ENCODE assay signal across 8 mouse cellular contexts in genomic region chr5:35679256-35680155, GRCm38 (mm10). TPM values are rescaled to one million over a fixed set of nuclear protein-coding genes. Genes with fewer than 3 reads are reported as not detected.
DNase-seq lines count a peak whose midpoint lies in the region; ATAC-seq and TF ChIP-seq lines count a peak whose summit lies in the region.

Gene Htra3 (minus strand): TSS chr5:35679782.

- peak within 1 kb of the TSS; percentile 68 for H3K9ac ChIP-seq in heart, embryonic 15.5 days
- H3K9ac ChIP-seq in limb, embryonic 13.5 days, result peak within 1 kb of the TSS; percentile 74

- H3K4me3 ChIP-seq in embryonic fibroblast, embryonic 13.5 days (ENCODE audit: insufficient read depth, low read length), result 0 out of 2 replicates have a peak within 1 kb of the TSS, but pooled peaks have one; percentile 1
- peak within 1 kb of the TSS; percentile 53 for H3K4me3 ChIP-seq in heart, embryonic 15.5 days
- H3K4me3 ChIP-seq in limb, embryonic 13.5 days, result peak within 1 kb of the TSS; percentile 54

- H3K9me3 ChIP-seq in heart, embryonic 15.5 days (replicated peaks), result no peaks in the 10 kb centered on the region
- H3K9me3 ChIP-seq in limb, embryonic 13.5 days, result no peaks in the 10 kb centered on the region

- peaks cover 42% of the 10 kb centered on the region for H3K27me3 ChIP-seq in heart, embryonic 15.5 days
- peaks cover 49% of the 10 kb centered on the region for H3K27me3 ChIP-seq in limb, embryonic 13.5 days

- H3K4me2 ChIP-seq in heart, embryonic 15.5 days, result peak within 1 kb of the TSS; percentile 93
- H3K4me2 ChIP-seq in limb, embryonic 13.5 days (replicated peaks), result peak within 1 kb of the TSS; percentile 88

- no peak; the same call in 1 of the 2 replicates for TF ChIP-seq POLR2A in embryonic fibroblast, embryonic 13.5 days (IDR thresholded peaks at IDR 0.05; ENCODE audit: low read depth, low read length)

- no peak for TF ChIP-seq CTCF in embryonic fibroblast, embryonic 13.5 days (IDR thresholded peaks at IDR 0.05; ENCODE audit: borderline replicate concordance, insufficient read depth, low read length)

- ATAC-seq in heart, embryonic 15.5 days (replicated peaks; ENCODE audit: insufficient number of reproducible peaks, insufficient read depth, low FRiP score, low read depth), result peak; percentile 55
- peak; percentile 42; the same call in 1 of the 2 replicates for ATAC-seq in limb, embryonic 13.5 days (ENCODE audit: low FRiP score, low read depth)
- no peak for ATAC-seq in CD4-positive, CD25-positive, alpha-beta regulatory T cell, adult 4 months

- peaks cover under 1% of the 10 kb centered on the region; the same call in 1 of the 2 replicates for H3K4me1 ChIP-seq in embryonic fibroblast, embryonic 13.5 days (ENCODE audit: control insufficient read depth, insufficient read depth, low read length)
- H3K4me1 ChIP-seq in heart, embryonic 15.5 days (replicated peaks), result peaks cover 17% of the 10 kb centered on the region
- H3K4me1 ChIP-seq in limb, embryonic 13.5 days, result peaks cover 33% of the 10 kb centered on the region

- no peaks in the 10 kb centered on the region for H3K36me3 ChIP-seq in heart, embryonic 15.5 days
- no peaks in the 10 kb centered on the region for H3K36me3 ChIP-seq in limb, embryonic 13.5 days

- WGBS in heart, embryonic 15.5 days, result 10% methylated on average over 38 of the region's 42 CpGs
- 10% methylated on average over 36 of the region's 42 CpGs for WGBS in limb, embryonic 13.5 days

- peak; percentile 36 for DNase-seq in retina, embryonic 14.5 days (ENCODE audit: low spot score)
- DNase-seq in retina, postnatal 1 day, result no peak
- DNase-seq in neural tube, embryonic 10.5 days (ENCODE audit: extremely low spot score, low spot score), result peak; percentile 35
- DNase-seq in yolk sac, embryonic 10.5 days (ENCODE audit: low spot score), result no peak

- no peak within 1 kb of the TSS for H3K27ac ChIP-seq in embryonic fibroblast, embryonic 13.5 days (ENCODE audit: insufficient read depth, low read length)
- no peak within 1 kb of the TSS for H3K27ac ChIP-seq in heart, embryonic 15.5 days
- H3K27ac ChIP-seq in limb, embryonic 13.5 days, result no peak within 1 kb of the TSS; the same call in 1 of the 2 replicates

RNA-seq across cellular contexts. Expression of gene Htra3, which starts in this region (rescaled TPM):
- polyA plus RNA-seq in embryonic fibroblast, embryonic 13.5 days (2011; ENCODE audit: insufficient read length, low read depth, missing spikeins), result 9.8 and 19.2 TPM in 2 replicates
- polyA plus RNA-seq in heart, embryonic 15.5 days (2015; fragmentation: Nextera tagmentation; extraction: Ambion mirVana), result 14.7 and 22.2 TPM in 2 replicates
- 19.4 and 20.1 TPM in 2 replicates for polyA plus RNA-seq in limb, embryonic 13.5 days (2015; fragmentation: Nextera tagmentation; extraction: Ambion mirVana)
- not detected for polyA plus RNA-seq in CD4-positive, CD25-positive, alpha-beta regulatory T cell, adult 4 months (2017; shearing (Covaris generic))

Comparison
In these comparisons a context has a peak if more than half of its experiments do, and no peak if none do; other contexts are left out.
1. RNA of gene Htra3 (polyA plus RNA-seq): 19.4 to 20.1 TPM in limb, embryonic 13.5 days, 9.8 to 19.2 TPM in embryonic fibroblast, embryonic 13.5 days and 14.7 to 22.2 TPM in heart, embryonic 15.5 days; not detected in CD4-positive, CD25-positive, alpha-beta regulatory T cell, adult 4 months; every median in the first group is over 10 times any median in the second.
2. DNase-seq: peak in retina, embryonic 14.5 days (single experiment) and neural tube, embryonic 10.5 days (single experiment); none in retina, postnatal 1 day (single experiment) and yolk sac, embryonic 10.5 days (single experiment).
3. H3K4me3 ChIP-seq: peak in every context shown above with its lines; median percentile 54 in limb, embryonic 13.5 days; 53 in heart, embryonic 15.5 days; 1 in embryonic fibroblast, embryonic 13.5 days.